Mouse (Mus musculus) adrenal gland, postnatal 10 days (tissue): ENCODE measurements around the gene Mcemp1. TPM values are rescaled to one million over a fixed set of nuclear protein-coding genes. Genes with fewer than 3 reads are reported as not detected.

Source experiments
- DNase-seq: peaks from one replicate; pipeline ENCODE4 v3.0.0; 2021; ENCODE audit warnings: mixed read lengths
- long read RNA-seq, 2 experiments: library from polyadenylated mRNA; stranded (forward); transcript quantifications; one replicate each; pipeline ENCODE4 v2.0.0; 2021
- total RNA-seq, 2 experiments: library from RNA; stranded (reverse); gene quantifications; 2 replicates each; pipeline ENCODE4 v1.2.3; 2021

Mcemp1 gene
- total RNA-seq = 1 to 10 TPM; 1.2 to 1.7 TPM
- long read RNA-seq, experiment 1, partial matches to known transcripts = 1 of 4 reads
- long read RNA-seq, experiment 1, other reads (novel, unspliced or antisense) = 0 of 4 reads
- long read RNA-seq, experiment 2 = 0 reads

DNA sequence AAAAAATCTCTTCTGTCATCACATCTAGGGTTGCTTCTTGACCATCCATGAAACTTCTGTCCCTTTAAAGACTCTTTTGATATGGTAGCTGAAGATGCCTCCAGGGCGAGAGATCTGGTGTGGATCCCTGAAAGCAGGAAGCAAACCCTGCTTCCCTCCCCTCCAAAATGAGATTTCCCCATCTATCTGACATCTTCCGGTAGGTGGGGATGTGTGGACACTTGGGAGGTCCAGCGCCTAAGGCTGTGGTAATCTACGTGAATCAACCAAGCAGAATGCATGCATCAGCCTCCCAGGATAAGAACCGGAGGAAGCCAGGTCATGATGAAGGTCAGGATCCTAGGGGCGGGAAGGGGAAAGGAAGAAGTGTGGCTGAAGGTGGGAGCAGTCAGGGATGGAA is at the start of gene Mcemp1:
Gene Mcemp1, plus strand, starts transcription at position 248 of the 400 bp plus-strand sequence.
- DNase-seq = no peak

DNA sequence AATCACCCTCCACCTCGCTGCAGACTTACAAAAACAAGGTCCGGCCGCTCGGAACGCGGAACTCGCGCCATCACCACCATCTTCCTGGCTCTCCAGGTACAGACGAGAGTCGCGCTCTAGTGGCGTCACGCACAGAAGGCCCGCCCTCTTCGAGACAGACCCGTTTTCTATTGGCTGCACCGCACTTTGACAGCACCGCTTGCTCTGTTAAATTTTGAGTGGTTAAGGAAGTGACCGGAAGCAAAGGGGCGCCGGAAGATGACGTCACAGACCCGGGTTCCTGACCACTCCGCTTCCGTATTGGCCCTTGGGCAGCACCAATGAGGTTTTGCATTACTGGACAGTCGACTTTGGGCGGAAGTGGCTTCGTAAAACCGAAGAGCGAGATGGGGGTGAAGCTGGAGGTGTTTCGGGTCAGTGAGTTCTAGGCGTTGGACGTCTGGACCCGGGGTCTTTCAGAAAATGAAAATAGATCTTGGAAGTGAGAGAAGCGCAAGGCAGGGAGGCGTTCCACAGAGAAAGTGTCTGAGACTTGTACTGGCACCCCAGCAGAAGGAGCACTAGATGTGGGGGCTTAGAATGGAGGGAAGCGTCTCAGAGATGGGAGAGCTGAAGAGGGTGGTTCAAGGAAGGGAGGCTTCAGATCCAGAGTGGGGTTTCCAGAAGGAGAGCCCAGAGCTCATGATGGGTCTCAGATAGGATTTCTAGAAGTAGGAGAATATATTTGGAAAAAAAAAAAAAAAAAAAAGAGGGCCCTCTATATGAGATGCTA is 44.2 kb upstream of the Mcemp1 start, which contains the start of the genes Xab2 and Pet100:
Gene Xab2, minus strand, starts transcription at position 118 of the 772 bp plus-strand sequence.
Gene Pet100, plus strand, starts transcription at position 350 of the 772 bp plus-strand sequence.
- DNase-seq = peak; percentile 98

DNA sequence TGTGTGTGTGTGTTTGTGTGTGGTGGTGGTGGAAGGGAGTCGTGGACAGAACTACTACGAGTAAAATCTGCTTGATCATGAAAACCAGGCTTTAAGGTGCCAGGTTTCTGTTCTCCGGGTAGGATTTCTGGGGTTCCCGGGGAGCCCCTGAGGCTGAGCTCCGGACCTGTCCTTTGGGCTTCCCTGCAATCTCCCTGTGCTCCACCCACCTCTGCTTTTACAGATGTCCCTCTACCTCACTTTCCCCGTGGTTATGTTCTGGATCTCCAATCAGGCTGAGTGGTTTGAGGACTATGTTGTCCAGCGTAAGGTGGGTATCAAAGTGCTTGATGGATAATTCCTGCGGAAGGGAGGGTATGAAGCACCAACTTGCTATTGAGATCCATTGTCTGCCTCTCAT is 43.4 kb upstream of the Mcemp1 start:
- DNase-seq = no peak

DNA sequence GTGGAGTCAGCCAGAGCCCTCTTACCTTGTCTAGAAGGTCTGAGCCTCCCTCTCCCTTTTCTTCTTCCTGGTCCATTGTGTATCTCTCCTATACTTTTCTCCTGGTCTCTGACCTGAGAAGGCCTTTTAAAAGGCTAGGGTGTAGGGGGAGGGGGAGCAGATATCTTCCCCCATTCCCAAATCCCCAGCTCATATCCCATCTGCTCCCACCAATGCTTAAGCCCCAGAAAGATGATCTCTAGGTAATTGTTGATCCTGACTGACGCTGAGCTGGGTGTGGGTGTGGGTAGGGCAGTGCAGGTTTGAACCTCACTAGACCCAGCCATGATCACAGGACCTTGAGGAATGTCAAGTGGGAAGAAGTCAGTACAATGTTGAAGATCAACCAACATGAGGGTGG is 40.1 kb upstream of the Mcemp1 start, which contains the start of gene Pcp2:
Gene Pcp2, minus strand, starts transcription at position 101 of the 400 bp plus-strand sequence.
- no peak for DNase-seq

DNA sequence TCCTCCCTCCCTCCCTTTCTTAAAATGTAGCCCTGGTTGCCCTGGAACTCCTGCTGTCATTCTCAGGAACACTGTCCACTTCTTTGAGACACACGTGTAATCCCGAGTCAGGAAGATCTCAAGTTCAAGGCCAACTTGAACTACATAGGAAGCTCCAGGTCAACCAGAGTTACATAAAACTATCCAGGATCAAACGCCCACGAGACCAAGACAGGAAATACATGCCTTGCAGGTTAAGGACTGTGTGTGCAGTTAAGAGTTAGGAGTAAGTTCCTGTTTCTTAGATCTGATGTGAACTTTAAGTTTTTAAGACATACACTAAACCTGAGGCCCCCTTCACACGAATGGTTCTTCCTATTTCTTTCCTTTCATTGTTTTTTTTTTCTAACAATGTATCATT is 38.6 kb upstream of the Mcemp1 start:
- no peak for DNase-seq

DNA sequence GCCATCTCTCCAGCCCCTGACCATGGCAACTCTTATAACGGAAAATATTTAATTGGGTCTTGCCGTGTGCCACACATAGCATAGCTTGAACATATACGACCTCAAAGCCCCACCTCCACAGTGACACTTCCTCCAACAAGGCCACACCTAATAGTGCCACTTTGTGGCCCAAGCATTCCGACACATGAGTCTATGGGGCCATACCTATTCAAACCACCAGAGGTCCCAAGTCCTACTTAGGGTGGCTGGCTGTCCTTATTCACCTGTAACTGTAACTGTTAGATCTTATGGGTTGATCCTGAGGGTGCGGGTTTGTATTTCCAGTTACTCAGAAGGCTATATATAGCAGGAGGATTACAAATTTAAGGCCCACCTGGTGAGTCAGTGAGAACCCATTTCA is 37.5 kb upstream of the Mcemp1 start:
- DNase-seq = peak; percentile 42

DNA sequence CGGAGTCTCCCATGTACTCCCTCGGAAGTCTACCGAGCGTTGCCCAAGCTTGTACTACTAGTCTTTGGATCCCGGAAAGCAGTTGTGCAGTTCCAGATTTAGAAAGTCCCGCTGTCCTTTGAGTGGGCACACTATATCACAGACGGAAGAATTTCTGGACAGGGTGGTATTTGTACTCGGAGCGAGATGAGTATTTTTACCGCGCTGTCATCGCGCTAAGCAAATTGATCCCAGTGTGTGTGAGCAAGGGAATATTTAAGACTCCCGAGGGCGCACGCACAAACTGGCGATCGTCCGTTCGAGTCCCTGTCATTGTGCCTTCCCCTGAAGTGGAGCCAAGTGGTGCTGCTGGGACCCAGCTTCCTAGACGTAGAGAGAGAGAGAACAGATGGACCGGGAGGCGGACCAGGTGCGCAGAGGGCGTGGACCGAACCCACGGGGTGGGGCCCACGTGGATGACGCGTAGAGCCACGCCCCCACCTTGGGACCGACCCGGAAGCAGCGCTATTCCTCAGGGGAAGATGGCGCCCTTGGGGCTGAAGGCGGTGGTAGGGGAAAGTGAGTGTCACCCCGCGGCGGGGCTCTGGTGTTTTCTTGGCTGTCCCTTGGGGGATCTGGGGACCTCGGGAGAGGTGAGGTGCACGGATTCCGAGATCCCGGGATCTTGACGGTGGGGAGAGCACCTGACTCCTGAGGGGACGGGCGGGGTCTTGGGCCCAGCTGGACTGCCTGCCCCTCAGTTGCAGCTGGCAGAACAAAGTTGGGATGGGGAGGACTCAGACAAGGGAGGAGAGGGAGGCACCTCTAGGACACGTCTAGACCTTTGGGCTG is 34.7 kb upstream of the Mcemp1 start, which contains the start of gene Stxbp2:
Gene Stxbp2, plus strand, starts transcription at position 309 of the 831 bp plus-strand sequence.
- peak; percentile 85 for DNase-seq

DNA sequence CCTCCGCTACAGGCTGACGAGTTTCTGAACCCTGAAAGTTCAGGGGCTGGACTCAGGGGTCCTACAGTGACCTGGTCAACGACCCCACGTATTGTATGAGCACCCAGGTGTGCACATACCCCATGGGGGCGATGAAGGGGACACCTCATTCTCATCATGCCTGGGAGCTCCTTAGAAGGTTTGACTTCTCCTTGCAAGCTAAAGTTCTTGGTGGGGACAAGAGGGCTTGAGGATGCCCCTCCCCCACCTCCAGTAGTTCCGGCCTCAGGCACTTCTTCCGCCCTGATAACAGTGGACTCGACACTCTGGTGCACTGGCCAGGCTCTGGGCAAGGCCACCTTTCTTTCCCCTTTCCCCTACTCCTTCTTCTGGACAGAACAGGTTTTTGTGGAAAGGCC is 34.1 kb upstream of the Mcemp1 start:
- peak; percentile 35 for DNase-seq

DNA sequence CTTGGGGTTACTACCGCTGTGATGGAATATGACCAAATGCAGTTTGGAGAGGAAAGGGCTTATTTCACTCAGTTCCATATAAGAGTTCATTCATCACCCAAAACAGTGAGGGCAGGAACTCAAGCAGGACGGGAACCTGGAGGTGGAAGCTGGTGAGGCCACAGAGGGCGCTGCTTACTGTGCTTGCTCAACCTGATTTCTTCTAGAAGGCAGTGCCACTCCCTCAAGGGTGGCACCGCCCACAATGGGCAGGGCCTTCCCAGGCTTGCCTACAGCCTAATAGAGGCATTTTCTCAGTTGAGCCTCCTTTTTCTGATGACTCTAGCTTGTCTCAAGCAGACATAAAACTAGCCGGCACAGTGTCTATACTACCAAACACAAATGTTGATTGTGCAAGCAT is 19.8 kb upstream of the Mcemp1 start:
- peak; percentile 78 for DNase-seq

DNA sequence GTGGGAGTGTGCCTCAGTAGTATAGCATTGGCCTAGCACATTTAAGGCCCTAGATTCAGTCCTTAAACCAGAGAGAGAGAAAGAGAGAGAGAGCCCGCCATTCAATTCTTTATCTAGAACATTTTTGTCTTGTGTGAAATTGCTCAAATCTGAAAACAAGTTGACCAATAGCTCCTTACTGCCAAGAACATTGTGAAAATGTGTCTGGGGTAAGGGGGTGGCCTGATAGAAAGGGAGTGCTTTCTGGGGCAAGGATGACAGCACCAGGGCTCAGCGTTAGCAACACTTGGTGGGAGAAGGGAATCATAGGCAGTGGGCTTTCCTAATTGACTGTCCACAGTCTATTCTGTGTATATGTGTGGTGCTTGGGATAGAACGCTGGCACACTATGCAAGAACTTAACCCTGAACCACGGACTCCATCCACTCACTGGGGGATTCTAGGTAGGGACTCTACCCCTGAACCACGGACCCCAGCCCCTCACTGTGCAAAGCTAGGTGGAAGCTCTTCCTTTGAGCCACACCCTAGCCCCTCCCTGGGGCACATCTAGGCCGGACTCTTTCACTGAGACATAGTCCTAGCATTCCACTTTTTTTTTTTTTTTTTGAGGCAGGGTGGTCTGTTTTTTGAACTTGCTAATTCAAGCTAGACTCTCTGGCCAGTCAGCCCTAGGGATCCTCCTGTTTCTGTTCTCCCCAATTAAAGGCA is 18.6 kb upstream of the Mcemp1 start:
- peak; percentile 22 for DNase-seq

DNA sequence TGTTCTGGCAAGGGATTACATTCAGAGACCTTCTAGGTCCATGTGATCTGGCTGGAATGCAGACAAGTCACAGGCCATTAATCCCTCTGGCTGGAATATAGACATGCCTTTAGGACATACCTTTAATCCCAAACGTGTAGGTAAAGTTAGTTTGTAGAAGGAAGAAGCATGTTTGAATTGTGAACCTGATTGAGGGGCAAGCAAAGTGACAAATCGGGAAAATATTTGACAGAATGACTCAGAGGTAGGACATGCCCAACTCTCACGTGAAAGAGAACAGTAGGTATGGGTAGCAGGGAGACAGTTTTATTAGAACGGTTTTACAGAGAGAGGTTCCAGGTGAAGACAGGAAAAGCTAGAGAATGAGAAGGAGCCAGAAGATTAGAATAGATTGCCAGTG is 18.0 kb upstream of the Mcemp1 start:
- no peak for DNase-seq

DNA sequence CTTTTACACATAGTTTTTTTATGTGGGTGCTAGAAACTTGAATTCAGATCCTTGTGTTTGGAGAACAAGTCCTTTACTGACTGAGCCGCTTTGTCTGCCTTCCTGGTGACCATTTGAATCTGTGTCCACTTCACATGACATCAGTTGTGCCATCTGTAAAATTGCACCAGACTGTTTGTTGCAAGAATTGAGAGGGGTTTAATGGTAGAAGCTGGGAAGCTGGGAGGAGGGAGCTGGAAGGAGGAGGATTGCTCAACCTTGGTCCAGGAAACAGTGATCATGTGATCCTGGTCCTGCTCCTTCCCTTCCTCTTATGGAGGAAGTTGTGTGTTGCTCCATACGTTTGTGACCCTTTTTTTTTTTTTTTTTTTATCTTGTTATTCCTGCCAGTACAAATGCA is 17.3 kb upstream of the Mcemp1 start:
- DNase-seq = no peak

DNA sequence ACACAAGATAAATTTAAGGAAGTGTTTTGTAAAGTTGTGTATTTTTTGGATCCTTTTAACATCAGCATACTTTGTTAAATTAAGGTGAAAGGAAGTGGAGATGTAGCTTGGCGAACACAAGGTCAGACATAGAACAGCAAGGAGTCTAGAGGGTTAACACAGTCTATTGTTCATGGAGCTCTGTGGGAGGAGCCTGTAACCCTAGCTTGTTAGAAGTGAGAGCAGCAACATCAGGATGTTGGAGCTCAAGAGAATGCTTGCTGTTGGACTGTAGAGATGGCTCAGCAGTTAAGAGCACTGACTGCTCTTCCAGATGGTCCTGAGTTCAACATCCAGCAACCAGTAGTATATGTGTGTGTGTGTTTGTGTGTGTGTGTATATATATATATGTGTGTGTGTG is 16.6 kb upstream of the Mcemp1 start:
- DNase-seq = no peak

DNA sequence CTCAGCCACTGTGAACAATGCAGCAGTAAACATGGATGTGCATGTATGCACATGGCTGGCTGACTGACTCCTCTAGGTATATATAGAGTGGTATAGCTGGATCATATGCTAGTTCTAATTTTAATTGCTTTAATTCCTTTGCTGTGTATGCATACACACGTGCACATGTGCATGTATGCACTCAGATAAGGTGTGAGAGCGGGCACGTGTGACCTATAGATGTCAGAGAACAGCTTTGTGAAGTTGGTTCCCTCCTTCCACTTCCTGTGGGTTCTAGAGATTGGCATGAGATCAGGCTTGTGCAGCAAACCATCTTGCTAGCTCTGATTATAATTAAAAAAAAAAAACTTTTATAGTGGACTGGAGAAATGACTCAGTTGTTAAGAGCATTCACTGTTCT is 12.7 kb upstream of the Mcemp1 start:
- no peak for DNase-seq

DNA sequence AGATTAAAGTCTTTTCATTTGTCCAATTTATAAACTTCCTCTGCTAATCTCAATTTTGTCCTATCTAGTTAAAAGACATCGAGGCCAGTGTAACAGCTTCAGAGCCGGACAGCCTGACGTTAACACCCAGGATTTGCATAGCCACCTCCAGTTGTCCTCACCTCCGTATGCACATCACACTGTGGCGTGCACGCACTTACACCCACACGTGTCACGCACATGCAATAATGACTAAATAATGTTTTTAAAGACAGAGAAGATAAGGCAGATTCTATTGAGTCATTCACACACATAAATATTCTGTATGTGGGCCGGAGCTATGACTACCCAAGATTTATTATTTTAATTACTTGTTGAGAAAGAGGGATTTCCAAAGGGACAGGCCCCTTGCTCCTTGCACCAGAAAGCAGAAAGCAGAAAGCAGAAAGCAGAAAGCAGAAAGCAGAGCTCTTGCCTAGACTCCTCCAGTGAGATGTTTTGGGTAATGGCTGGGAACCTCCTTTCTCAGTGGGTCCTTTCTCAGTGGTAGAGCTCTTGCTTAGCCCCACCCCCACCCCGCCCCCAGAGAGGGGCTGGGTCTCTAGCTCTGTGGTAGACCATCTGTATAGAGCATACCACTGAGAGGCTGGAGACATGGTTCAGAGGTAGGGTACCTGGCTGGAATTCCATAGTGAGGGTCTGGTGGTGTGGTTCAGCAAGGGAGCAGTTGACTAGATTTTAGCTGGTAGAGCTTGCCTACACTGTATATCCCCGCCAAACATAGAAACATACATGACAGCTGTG is 10.6 kb upstream of the Mcemp1 start:
- no peak for DNase-seq

DNA sequence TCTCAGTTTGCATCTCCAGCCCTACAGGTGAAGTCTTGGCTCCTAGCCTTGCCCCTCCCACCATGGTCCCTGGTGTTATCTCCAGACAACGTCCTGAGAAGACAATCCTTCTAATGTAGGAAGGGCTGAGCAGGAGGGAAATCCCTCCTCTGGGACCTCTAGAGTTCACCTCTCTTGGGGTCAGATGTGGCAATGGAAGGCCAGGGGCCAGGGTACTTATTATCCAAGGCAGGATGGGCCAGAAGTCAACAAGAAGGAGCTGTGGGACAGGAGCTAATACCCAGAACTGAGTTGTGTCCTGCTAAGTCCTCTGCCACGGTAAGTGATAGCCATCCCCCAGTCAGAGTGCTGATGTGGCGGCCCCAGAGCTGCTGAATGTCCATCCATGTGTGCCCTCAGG is 10.0 kb upstream of the Mcemp1 start, which contains the start of gene Retn:
Gene Retn, plus strand, starts transcription at position 245 of the 400 bp plus-strand sequence.
- DNase-seq = peak; percentile 55

DNA sequence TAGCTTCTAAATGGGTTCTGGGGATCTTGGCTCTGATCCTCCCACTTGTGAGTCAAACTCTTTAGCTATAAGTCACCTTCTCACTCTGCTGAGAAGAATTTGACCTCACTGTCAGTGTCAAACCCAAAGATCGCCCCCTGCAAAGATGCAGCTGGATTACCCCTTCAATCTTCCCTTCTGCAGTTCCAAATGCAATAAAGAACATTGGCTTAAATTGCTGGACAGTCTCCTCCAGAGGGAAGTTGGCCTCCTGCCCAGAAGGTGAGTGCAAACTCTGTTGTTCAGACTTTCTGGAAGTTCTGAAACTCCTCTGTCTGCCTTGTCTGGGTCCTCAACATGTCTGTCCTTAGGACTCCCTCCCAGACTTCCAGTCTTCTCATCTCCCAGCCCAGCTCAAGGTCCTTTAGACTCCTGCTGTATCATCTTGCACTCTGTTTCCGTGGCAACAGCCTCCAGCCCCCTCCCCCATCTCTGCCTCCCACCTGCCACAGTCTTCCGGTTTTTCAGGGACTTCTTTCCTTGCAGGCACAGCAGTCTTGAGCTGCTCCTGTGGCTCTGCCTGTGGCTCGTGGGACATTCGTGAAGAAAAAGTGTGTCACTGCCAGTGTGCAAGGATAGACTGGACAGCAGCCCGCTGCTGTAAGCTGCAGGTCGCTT is 8.7 kb upstream of the Mcemp1 start:
- DNase-seq = peak; percentile 44

DNA sequence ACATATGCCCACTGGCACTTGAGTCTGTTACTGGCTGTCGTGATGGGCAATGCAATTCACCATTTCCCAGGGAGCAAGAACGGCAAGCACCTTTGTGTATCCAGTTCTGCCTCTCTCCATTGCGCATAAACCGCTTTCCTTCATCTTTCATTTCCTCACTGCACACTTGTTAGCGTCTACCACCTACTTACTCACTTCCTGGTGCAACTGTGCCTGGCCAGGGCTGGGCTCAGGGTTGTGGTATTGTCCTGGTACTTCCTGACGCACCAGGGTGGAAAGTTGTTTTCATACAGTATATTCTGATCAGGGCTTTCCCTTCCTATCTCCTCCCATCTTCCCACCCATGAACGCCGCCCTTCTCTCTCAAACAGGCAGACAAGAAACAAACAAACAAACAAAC is 4.7 kb upstream of the Mcemp1 start:
- no peak for DNase-seq

DNA sequence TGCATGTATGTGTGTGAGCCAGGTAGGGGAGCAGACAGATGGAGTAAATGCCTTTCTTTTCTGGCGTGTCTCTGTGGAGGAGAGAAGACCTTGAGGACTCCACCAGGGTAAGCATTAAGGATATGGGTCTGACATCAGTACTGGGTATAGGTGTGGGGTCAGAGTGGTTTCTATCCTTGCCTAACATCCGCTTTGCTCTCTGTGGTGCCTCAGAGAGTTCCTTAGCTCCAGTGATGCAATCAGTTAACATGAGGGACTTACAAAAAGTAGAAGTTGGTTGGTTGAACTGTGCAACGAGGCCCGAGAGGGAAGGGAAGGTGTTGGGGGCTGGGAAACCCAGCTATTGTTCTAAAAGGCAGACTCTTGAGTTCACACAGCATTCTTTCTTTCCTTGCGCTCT is 1.1 kb upstream of the Mcemp1 start:
- no peak for DNase-seq

DNA sequence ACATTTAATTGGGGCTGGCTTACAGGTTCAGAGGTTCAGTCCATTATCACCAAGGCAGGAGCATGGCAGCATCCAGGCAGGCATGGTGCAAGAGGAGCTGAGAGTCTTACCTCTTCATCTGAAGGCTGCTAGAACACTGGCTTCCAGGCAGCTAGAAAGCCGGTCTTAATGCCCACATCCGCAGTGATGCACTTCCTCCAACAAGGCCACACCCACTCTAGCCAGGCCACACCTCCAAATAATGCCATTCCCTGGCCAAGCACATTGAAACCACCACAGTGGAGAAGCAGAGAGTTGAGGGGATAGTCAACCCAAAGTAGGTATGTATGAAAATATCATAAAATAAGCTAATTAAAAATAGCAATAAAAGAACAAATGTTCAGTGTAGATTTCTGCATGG is 4.8 kb downstream of the Mcemp1 start:
- DNase-seq = no peak

DNA sequence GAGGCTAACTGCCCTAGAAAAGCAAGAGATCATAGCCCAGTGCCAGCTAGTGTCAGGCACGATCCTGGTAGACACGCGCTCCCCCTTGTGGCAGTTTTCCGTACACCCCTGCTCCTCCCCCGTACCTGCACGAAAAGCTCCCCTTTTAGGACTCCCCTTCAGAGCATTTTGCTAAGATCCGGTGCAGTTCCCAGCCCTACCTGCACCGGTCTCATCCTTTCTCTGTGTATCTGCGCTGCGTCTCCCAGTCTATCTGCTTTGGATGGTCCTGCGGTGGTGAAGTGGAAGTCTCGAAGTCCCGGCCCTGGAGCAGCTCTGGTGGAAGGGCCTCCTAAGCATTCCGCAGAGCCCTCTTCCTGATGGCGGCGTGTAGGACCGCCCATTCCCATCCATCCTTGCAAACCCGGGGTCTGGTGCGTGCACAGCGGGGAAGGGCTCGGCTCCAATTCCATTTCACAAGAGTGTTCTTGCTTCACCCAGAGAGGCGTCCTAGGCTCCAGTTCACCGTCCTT is 6.5 kb downstream of the Mcemp1 start, which contains the start of gene Fcor:
Gene Fcor, minus strand, starts transcription at position 383 of the 512 bp plus-strand sequence.
- DNase-seq = peak; percentile 91
